Mouse (Mus musculus) neural tube, embryonic 11.5 days (tissue): Measurements from ENCODE around the gene Arpc1a. TPM values are rescaled to one million over a fixed set of nuclear protein-coding genes. Genes with fewer than 3 reads are reported as not detected.

Experiments
- ATAC-seq: fragments of 200-750 bp; cut with Nextera tagmentation; 2 replicates; pipeline ENCODE4 v1.8.0; 2017; ENCODE audit warnings: moderate number of reproducible peaks, mild to moderate bottlenecking, moderate TSS enrichment, moderate library complexity; ENCODE audit not compliant: insufficient read depth, low FRiP score, low TSS enrichment
- DNase-seq: peaks from one replicate; pipeline ENCODE4 v3.0.0-alpha.2; 2015; ENCODE audit warnings: low spot score
- H3K27ac ChIP-seq: fragments of 300-500 bp; sonication (generic); 2 replicates; pipeline ENCODE4 v1.5.1; 2014; ENCODE audit warnings: low read depth, mild to moderate bottlenecking, low read length
- H3K27me3 ChIP-seq: fragments of 300-500 bp; sonication (generic); 2 replicates; pipeline ENCODE4 v1.6.1; 2014; ENCODE audit warnings: mild to moderate bottlenecking, low read length, mixed read lengths; ENCODE audit not compliant: control insufficient read depth, insufficient read depth
- H3K36me3 ChIP-seq: fragments of 300-500 bp; sonication (generic); 2 replicates; pipeline ENCODE4 v1.6.1; 2014; ENCODE audit warnings: mild to moderate bottlenecking, low read length, moderate library complexity, mixed read lengths; ENCODE audit not compliant: control insufficient read depth, insufficient read depth
- H3K4me1 ChIP-seq: fragments of 300-500 bp; sonication (generic); 2 replicates; pipeline ENCODE4 v1.6.1; 2014; ENCODE audit warnings: low read length, mixed read lengths; ENCODE audit not compliant: control insufficient read depth, insufficient read depth
- H3K4me2 ChIP-seq: fragments of 300-500 bp; sonication (generic); 2 replicates; pipeline ENCODE4 v1.6.1; 2014; ENCODE audit warnings: low read depth, mild to moderate bottlenecking, moderate library complexity
- H3K4me3 ChIP-seq: fragments of 300-500 bp; sonication (generic); 2 replicates; pipeline ENCODE4 v1.5.1; 2014; ENCODE audit warnings: low read depth, low read length
- H3K9ac ChIP-seq: fragments of 300-500 bp; sonication (generic); 2 replicates; pipeline ENCODE4 v1.6.1; 2014; ENCODE audit warnings: mild to moderate bottlenecking, low read length
- H3K9me3 ChIP-seq: fragments of 300-500 bp; sonication (generic); 2 replicates; pipeline ENCODE4 v1.6.1; 2016; ENCODE audit warnings: low read length; ENCODE audit not compliant: control insufficient read depth
- WGBS: fragments of 180-500 bp; shearing (Covaris S2); extraction: QIAGEN DNeasy Blood & Tissue Kit; methylation state at CpG from one replicate; pipeline ENCODE4 v1.1.7; 2014; 5-methylcytosine and 5-hydroxymethylcytosine counted together
- polyA plus RNA-seq: library from polyadenylated mRNA; unstranded; fragments of >200 nt; fragmentation: Nextera tagmentation; extraction: Ambion mirVana; gene quantifications from 2 replicates; pipeline ENCODE4 v1.2.1, GENCODE M21; 2014

The Arpc1a gene
- polyA plus RNA-seq, 1 experiment from 2014 or later: 176 TPM

DNA sequence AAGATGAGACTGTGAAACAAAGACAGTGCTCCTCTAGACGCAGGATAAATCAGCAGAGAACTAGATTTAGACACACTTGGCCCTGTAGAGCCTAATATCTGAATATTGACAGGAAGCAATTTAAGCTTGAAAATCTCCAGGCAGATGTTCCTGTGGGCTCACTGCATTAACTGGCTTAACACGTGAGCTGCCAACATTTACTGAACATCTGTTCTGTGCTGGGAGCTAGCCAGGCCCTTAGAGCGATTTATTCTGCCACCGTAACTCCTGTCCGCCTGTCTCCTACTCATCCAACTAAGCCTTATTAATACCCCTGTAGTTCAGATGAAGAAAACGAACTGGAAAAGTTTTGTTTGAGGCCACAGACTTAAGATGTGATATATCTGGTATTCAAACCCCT is 55.2 kb downstream of the Arpc1a start:
- 26% methylated on average over 6 of the region's 6 CpGs for WGBS

DNA sequence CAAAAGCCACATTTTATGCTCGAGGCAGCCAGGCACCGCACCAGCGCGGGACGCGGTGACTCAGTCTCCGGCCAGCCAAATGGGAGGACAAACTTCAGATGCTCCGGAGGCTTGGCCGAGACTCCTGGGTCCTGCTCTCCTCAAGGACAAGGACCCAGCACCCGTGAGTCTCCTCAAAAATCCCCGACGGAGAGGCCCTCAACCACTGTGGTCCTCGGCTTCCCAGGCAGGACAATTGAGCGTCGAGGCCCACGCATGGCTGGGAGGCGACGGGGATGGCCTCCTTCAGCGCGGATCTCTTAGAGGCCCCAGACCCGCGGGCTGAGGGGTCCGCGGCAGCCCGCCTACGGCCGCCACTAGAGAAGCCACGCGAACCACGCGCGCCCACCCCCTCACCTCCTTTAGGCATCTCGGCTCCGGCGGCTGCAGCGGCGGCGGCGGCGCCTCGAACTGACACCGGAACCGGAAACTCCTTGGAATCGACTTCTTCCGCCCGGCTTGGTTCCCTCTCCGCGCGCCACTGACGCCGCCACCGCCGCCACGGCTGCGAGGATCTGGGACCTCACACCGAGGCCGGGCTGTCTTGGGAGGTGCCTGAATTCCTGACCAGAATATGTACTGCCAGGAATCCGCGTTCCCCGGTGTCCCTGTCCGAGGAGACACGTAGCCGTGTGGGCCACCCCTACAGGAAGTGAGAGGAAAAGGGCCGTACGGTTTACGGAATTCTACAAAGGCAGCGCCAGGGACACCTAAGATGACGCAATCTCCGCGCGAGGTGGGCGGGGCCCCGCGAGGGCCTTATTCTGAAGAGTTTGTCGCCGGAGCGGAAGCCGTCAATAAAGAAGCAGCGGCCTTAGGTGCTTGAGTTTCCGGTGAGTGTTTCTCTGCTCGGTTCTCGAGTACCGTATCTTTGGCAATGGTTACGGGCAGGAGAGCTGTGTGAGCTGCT is 56.2 kb downstream of the Arpc1a start, which contains the start of the genes Pdap1 and Bud31:
Gene Pdap1 (minus strand): TSS at position 668 of the 949 bp plus-strand sequence.
Gene Bud31 (plus strand): TSS at position 792 of the 949 bp plus-strand sequence.
- Histone ChIP-seq H3K9ac (peak within 1 kb of the TSS; percentile 64), H3K4me3 (peak within 1 kb of the TSS; percentile 55), H3K4me2 (peak within 1 kb of the TSS; percentile 74), H3K27ac (peak within 1 kb of the TSS; percentile 82), H3K27me3 (no peaks in the 10 kb centered on the region), H3K4me1 (peaks cover 12% of the 10 kb centered on the region), H3K9me3 (no peaks in the 10 kb centered on the region), H3K36me3 (peaks cover 16% of the 10 kb centered on the region)
- ATAC-seq (peak; percentile 94), DNase-seq (peak; percentile 94)
- WGBS: under 1% methylated on average over 82 of the region's 84 CpGs

More for the DNA sequence above, 55.2 kb downstream of the Arpc1a start:
- no peak for ATAC-seq
- Histone ChIP-seq H3K9ac (peak overlapping the region; percentile 64), H3K27me3 (no peaks in the 10 kb centered on the region), H3K27ac (no peak overlapping the region), H3K36me3 (peaks cover 22% of the 10 kb centered on the region), H3K4me2 (peak overlapping the region; percentile 74), H3K9me3 (no peaks in the 10 kb centered on the region), H3K4me1 (peaks cover 12% of the 10 kb centered on the region), H3K4me3 (peak overlapping the region; percentile 55)
- DNase-seq: no peak

GRCm38 (mm10) chr5:145140611-145141010 is 57.0 kb downstream of the Arpc1a start:
- H3K9me3 ChIP-seq: no peaks in the 10 kb centered on the region
- H3K9ac ChIP-seq: peak overlapping the region; percentile 64
- H3K4me3 ChIP-seq: peak overlapping the region; percentile 55
- ATAC-seq (no peak), DNase-seq (no peak)
- 1% methylated on average over 18 of the region's 18 CpGs for WGBS
- H3K27me3 ChIP-seq: no peaks in the 10 kb centered on the region
- peaks cover 13% of the 10 kb centered on the region for H3K36me3 ChIP-seq
- H3K27ac ChIP-seq: peak overlapping the region; percentile 82
- H3K4me1 ChIP-seq: peaks cover 12% of the 10 kb centered on the region
- peak overlapping the region; percentile 74 for H3K4me2 ChIP-seq

DNA sequence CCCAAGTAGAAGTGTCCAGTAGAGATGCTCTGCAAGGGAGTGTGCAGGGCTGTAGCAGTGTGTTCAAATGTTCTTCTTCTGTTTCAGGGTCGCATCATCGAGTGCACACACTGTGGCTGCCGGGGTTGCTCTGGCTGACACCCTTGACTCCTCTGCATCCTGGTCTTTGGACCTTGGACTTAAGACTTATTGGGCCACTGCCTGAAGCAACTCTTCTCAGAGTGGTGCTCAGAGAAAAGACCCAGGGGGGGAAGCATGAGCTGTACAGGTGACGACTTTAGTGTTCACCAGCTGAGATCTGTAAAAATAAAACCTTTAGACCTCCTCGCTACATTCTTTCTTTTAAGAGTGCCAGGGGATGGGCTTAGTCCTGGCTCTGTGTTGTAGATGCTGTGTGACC is 64.1 kb downstream of the Arpc1a start:
- no peak overlapping the region for H3K4me3 ChIP-seq
- H3K9ac ChIP-seq: no peak overlapping the region
- H3K27ac ChIP-seq: no peak overlapping the region
- WGBS: 94% methylated on average over 5 of the region's 5 CpGs
- no peak for DNase-seq
- no peaks in the 10 kb centered on the region for H3K4me1 ChIP-seq
- ATAC-seq: no peak
- H3K4me2 ChIP-seq: no peak overlapping the region
- no peaks in the 10 kb centered on the region for H3K27me3 ChIP-seq
- peaks cover 30% of the 10 kb centered on the region for H3K36me3 ChIP-seq
- H3K9me3 ChIP-seq: no peaks in the 10 kb centered on the region

DNA sequence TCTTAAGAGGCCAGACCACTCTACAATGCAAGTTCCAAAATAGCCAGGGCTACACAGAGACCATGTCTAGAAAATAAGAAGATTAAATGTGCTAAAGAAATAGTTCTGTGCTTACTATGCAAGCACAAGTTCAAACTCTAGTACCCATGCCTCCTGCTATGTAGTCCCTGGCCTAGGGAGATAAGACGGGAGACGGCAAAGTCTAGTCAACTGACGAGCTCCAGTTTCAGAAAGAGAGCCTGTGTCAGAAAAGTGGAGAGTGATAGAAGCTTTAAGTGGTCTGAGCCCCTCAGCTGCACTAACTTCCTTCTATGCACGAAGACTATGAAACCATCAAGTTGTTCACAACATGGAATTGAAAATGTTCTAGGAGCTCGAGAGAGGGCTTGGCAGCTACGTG is 65.7 kb downstream of the Arpc1a start:
- Histone ChIP-seq H3K9me3 (no peaks in the 10 kb centered on the region), H3K9ac (no peak overlapping the region), H3K36me3 (peaks cover 30% of the 10 kb centered on the region), H3K4me3 (no peak overlapping the region), H3K27ac (no peak overlapping the region), H3K4me1 (no peaks in the 10 kb centered on the region), H3K27me3 (no peaks in the 10 kb centered on the region), H3K4me2 (no peak overlapping the region)
- WGBS: 88% methylated on average over 6 of the region's 6 CpGs
- ATAC-seq (no peak), DNase-seq (no peak)

GRCm38 (mm10) chr5:145152690-145153089 is 69.1 kb downstream of the Arpc1a start:
- ATAC-seq (no peak), DNase-seq (no peak)
- H3K27ac ChIP-seq: no peak overlapping the region
- no peaks in the 10 kb centered on the region for H3K9me3 ChIP-seq
- 97% methylated on average over 5 of the region's 5 CpGs for WGBS
- H3K9ac ChIP-seq: no peak overlapping the region
- peaks cover 28% of the 10 kb centered on the region for H3K36me3 ChIP-seq
- H3K4me3 ChIP-seq: no peak overlapping the region
- H3K4me2 ChIP-seq: no peak overlapping the region
- H3K4me1 ChIP-seq: no peaks in the 10 kb centered on the region
- H3K27me3 ChIP-seq: no peaks in the 10 kb centered on the region

Other genes with a start within 250 kb of the Arpc1a start
- gene Smurf1, start 118.0 kb upstream of the Arpc1a start, polyA plus RNA-seq: 19.6 and 21.3 TPM in 2 replicates
- not detected in 2 replicates for gene Gm4871, start 51.1 kb upstream of the Arpc1a start, polyA plus RNA-seq
- not detected in 2 replicates for gene 1700018F24Rik, start 40.8 kb upstream of the Arpc1a start, polyA plus RNA-seq
- gene Kpna7, start 200 bp downstream of the Arpc1a start, polyA plus RNA-seq: not detected in 2 replicates
- gene Arpc1b, start 30.4 kb downstream of the Arpc1a start, polyA plus RNA-seq: 68.5 and 72.5 TPM in 2 replicates
- 112 and 116 TPM in 2 replicates for gene Pdap1, start 56.4 kb downstream of the Arpc1a start, polyA plus RNA-seq
- gene Bud31, start 56.5 kb downstream of the Arpc1a start, polyA plus RNA-seq: 250 and 260 TPM in 2 replicates
- gene Ptcd1, start 83.3 kb downstream of the Arpc1a start, polyA plus RNA-seq: 16.5 and 17.9 TPM in 2 replicates
- gene Cpsf4, start 83.4 kb downstream of the Arpc1a start, polyA plus RNA-seq: 34.4 and 41.1 TPM in 2 replicates
- gene Atp5j2, start 108.2 kb downstream of the Arpc1a start, polyA plus RNA-seq: 507 and 532 TPM in 2 replicates
- 8.8 and 9.5 TPM in 2 replicates for gene Zkscan14, start 118.0 kb downstream of the Arpc1a start, polyA plus RNA-seq
- 19.1 and 21.1 TPM in 2 replicates for gene Zkscan5, start 120.7 kb downstream of the Arpc1a start, polyA plus RNA-seq
- 43.3 and 47.5 TPM in 2 replicates for gene Zfp655, start 147.9 kb downstream of the Arpc1a start, polyA plus RNA-seq
- 0.58 and 0.76 TPM in 2 replicates for gene Zscan25, start 196.7 kb downstream of the Arpc1a start, polyA plus RNA-seq